Mouse (Mus musculus) E14TG2a.4 (cell line): ENCODE data around the gene Polr3h.

Source experiments
- CTCF ChIP-seq: conservative IDR thresholded peaks from 2 replicates; pipeline ENCODE4 v1.5.1; 2014; ENCODE audit warnings: low read length
- NANOG ChIP-seq: IDR thresholded peaks from 2 replicates; pipeline ENCODE4 v1.6.1; 2014; ENCODE audit warnings: borderline replicate concordance, low read length, mixed read lengths

DNA sequence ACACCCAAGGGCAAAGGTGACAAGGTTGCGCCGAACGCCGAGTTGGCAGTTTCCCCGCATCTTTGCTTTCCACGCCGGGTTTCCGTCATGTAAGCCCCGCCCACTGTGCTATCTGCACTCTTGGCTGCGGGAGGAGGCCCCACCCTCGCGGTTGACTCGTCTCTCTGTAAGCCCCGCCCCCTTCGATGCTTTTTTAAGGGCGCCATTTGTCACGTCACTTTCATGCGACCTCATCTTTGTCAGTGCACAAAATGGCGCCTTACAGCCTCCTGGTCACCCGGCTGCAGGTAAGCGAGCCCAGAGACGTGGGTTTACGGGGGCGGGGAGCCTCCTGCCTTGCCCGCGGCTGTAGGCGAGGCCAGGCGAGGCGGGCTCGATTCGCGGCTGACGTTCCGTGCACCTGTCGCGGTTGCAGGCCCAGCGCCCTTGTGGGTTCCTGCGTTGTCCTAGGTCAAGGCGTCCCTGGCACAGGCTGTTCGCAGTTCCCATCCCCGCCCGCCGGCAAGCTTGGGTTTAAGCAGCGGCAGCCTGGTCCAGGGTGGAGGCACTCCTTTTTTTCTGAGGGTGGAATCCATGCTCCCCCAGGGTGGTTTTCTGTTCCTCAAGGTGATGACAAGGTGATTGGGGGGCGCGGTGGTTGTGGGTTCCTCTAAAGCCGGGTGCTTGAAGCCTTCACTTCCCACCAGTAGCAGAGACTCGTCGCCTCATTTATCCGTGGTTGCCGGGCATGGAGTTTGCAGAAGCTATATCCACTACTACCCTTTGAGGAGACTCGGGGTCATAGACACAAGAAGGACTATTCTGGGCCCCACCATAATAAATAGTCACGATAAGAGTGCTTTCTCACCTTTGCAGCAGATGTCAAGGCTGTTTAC is 53.5 kb downstream of the Polr3h start, which contains the start of gene Aco2:
- TF ChIP-seq CTCF (no peak), NANOG (no peak)
